Mouse (Mus musculus): ENCODE measurements around the gene Apol10b.

GRCm38 (mm10) chr15:77624710-77625109 is 28.8 kb upstream of the Apol10b start:
- TF ChIP-seq EP300 (IDR thresholded peaks at IDR 0.05) (no peak), CTCF (IDR thresholded peaks at IDR 0.05) (no peak)
